Mouse (Mus musculus) gonadal fat pad, adult 2 months (tissue): ENCODE data around the gene Mbnl2. TPM values are rescaled to one million over a fixed set of nuclear protein-coding genes. Genes with fewer than 3 reads are reported as not detected.

ENCODE experiments used
- DNase-seq: peaks from one replicate; pipeline ENCODE4 v3.0.0-alpha.2; 2012; ENCODE audit warnings: low read depth
- polyA plus RNA-seq: library from polyadenylated mRNA; depleted of rRNA; stranded (reverse); fragments of >200 nt; gene quantifications from 2 replicates; pipeline ENCODE4 v1.2.3, GENCODE M21; 2012

Gene Mbnl2
- polyA plus RNA-seq, 1 experiment: 86.9 TPM

DNA sequence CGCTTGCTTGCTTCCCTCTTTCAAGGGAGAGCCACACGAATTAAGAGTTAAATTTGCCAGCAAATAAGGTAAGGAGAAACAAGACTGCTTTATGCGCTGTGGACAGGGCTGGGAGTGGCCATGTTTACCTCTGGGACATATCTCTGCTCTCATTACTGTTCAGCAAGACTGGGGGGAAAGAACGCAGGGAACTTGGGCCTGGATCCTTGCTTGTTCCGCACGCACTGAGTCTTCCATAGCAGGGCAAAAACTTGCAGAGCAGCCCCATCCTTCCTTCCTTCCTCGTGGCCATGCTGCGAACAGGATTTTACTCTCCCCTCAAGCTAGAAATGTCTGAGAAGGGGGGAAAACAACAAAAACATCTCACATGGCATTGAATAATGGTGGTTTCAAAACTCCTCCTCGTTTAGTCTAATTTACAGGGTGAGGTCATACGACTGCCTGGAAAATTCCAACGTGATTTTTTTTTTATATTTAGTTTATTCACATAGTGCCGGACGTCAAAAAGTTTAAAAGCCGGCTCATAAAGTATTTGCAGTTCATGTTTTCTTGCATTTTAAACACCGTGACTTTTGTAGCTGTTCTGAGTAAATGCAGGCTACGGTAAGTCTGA is 21.8 kb downstream of the Mbnl2 start:
- no peak for DNase-seq

DNA sequence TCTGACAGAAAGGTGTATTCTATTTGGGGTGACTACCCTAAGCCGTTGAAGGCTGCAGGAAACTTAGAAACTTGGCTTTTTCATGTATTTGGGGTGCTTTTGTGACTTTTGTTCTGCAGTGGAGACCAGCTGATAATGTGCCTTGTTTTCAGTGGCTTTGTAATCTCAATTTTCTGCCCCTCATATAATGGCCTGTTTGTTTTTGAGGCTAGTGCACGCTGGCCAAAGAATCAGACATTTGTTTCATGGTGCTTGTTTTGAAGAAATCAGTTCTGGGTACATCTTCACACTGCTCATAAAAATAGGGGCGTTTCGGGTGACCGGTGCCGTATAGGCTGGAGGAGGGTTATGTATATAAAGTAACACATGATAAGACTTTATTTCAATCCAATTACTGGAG is 22.4 kb downstream of the Mbnl2 start:
- no peak for DNase-seq

DNA sequence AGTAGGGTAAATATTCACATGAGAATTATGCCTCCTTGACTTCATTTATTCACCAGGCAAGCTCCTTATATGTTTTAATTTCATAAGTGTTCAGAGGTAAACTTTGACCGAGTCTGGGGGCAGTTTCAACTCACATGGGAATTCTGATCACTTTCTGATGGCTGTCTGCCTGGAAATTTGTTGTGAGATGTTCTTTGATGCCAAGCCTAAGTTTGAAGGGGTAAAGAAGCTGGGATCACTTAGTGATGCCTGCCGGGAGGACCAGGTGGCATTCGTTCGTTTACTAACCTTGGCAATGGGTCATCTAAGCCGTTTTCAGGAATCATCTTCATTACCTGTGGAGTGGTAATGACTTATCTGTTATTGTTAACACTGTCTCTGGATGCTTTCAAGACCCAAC is 23.0 kb downstream of the Mbnl2 start:
- DNase-seq: no peak

DNA sequence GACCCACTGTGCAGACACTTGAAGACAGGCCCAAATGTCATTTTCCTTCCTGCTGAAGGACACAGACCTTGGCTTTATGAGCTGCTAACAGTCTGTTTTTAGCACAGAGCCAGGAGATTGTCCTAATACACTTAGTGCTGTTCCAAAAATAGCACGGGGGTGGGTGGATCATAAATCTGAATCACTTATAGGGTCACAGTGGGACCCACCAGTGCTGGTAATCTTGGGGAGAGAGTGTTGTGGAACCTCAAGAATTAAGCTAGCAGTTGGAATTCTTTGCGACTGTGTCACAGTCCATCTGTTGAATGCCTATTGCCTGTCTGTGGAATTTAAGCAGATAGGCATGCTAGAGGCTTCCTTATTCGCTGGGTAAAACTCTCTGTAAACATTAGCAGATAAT is 24.2 kb downstream of the Mbnl2 start:
- DNase-seq: no peak

DNA sequence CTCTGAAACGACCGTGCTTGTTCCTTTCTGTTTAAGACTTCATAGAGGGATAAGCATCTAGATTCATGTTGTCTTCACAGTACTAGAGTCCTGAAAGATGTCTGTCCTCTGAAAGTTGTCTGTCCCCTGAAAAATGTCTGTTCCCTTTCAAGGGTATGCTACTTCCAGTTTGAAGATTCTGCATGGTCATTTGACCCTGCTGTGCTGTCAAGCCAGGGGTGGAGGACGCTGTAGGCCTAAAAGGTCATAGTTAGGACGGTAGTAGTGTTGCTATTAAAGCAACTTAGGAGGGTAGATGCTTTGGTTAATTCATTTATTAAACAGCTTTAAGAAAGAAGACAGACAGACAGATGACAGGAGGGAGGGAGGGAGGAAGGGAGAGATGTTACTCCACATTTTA is 24.7 kb downstream of the Mbnl2 start:
- DNase-seq: no peak

DNA sequence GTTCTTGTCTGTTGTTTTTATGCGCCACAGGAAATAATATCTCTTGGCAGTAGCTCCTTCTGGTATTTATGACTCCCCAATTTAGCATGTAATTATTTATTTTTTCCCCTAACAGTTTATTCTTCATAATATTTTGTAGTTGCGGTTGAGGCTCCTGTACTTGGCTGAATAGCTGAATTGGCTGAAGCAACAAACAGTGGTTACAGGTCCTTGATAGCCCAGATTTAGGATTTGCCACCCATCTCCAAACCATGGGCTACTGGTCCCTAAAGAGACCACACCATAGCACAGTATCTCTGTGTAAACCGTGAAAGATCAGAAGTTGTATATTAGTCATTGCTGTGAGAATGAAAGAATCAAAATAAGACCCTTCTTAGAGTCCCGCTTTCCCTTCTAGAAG is 25.3 kb downstream of the Mbnl2 start:
- DNase-seq: no peak

DNA sequence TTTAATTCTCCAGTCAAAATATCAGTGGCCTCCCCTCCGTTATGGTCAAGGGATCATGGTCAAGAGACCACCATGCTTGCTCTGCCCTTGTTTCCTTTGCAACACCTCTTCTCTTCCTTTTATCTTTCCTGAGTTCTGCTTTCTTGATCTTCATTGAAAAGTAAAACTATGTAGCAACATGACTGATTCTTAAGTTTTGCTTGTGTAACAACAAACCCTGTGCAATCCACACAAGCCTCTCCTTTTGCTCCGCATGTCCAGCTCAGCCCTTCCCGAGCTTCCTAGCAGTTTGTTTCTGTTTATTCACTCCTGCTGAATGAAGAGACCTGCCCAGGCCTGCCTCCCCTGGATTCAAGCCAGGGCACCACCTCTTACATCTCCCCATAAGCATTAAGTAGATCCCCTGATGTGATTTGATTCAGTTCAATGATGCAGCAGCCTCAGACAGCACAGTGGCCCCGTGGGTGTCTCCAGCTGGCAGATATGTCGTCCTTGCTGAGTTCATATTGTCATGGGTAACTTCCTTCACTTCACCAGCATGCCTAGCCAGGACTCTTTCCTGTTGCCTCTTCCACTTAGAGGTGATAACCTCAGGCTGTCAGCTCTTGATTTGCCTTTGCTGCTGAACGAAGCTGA is 27.6 kb downstream of the Mbnl2 start:
- no peak for DNase-seq

DNA sequence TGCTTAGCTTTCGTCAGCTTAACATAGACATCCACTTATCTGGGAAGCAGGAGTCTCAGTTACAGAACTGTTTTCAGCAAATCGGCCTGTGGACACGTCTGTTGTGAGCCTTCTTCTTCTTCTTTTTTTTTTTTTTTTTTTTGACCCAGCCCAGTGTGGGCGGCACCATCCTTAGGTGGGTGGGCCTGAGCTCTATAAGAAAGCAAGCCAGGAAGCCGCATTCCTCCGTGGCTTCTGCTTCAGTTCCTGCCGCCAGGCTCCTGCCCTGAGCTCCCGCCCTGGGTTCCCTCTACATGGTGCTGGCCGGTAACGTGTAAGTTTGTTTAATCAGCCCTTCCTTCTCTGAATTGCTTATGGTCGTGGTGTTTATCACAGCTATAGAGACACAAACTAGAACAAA is 30.8 kb downstream of the Mbnl2 start:
- no peak for DNase-seq

DNA sequence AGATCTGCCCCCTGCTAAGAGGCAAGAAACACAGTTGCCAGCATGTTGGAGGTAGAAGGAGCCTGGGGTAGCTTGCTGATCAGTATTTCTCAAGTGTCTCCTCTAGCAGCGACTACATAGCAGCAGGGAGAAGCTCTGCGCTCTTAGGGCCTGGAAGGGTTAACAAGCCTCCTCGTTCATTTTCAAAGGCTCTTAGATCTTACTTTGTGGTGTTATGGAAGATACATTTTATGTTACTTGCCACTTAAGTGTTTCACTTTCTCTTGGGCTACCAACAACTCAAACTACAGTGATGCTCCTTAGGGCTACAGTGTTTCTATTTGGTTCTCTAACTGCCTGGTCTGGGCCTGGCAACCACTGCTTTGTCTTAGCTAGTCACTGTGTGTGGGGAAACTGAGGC is 31.9 kb downstream of the Mbnl2 start:
- no peak for DNase-seq

DNA sequence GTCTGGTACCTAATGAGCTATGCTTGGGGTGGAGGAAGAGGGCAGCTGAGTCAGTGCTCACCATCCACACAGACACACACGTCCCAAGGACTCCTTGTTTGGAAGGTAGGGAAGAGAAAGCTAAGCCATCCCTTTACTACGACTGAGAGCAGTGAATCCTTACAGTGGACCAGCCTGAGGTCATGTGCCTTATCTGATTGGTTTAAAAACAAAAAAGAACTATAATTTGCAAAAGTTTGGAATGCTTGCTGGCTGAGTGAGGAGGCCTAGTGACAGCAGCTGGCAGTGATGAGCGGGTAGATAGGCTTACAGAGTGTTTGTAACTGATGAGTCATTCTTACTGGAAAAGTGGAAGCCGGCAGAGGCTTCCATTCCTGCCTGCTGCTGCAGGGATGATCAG is 32.5 kb downstream of the Mbnl2 start:
- DNase-seq: no peak

DNA sequence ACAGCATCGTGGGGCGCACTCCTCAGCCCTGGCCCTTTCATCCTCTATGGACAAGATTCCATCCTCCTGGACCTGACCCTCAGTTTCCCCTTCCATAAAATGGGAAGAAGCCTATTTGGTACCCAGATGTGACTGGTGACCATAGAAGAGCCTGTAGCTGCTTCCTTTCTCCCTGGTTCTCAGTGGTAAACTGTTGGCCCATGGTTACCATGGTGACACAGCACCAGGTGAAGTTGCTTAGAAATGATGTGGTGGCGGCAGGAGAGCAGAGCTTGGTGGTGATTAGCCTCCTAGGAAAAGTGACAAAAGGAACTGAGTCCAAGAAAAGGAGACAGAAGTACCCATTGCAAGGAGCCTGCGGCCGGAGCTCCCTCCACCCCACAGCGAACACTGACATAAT is 34.2 kb downstream of the Mbnl2 start:
- DNase-seq: no peak

DNA sequence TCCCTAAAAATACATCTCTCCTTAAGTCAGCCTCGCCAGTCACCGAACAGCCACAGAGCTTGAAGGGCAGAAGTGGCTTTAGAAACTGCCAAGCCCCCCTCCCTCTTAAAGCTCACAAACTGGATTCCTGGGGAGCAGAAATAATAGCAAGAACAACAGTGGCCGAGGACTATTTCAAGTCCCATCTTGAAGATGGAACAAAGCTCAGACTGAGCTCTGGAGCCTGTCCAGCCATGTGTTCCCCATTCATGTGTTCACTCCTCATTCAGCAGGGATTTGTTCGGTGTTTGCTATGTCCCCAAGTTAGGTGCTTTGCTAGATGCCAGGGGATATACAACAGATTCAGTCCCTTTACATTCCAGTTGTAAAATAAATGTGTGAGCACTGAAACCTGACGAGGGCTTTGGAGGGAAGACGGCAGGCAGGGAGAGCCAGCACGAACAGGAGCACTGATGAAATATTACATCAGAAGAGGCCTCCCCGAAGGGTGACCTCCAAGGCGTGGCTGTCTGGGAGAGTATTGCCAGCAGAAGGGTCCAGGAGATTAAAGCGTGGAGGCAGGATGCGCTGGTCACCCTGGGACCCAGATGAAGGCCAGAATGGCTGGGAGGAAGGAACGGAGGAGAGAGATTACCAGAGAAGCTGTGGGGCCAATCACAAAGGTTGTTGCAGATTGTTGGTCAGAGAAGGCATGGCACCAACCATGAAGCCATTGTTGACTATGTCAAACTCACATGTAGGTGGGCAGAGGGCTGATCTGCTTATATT is 36.0 kb downstream of the Mbnl2 start:
- DNase-seq: no peak

DNA sequence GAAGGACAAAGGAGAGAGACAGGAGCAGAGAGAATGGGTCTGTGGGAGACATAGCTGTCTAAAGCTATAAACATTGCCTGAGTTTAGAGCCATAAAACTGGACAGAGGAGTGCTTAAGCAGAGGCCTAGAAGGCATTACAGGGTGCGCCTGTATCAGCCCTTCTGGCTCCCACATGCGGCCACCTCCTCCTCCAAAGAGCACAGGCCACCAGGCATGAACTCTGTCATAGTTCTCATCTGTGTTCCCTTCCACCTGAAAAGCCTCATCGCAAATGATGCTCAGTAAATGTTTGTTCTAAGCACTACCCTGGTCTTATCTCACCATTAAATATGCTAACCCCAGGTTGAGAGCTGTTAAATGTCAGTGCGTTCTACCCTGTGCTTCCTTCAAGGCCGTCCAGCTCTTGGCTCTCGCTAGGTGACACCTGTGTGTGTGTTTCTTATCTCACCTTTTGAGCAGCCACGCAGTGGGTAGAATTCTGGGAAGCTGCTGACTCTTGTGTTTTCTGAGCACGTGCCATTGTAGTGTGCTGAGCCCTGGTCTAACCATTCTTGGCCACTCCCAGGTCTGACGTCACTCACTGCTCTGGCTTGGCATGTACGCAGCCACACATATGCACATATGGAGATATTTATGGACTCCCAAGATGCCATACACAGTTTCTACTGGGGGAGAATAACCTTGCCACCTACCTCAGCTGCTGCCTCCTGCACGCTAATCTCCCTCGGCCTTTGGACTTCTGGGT is 37.4 kb downstream of the Mbnl2 start:
- DNase-seq: no peak

DNA sequence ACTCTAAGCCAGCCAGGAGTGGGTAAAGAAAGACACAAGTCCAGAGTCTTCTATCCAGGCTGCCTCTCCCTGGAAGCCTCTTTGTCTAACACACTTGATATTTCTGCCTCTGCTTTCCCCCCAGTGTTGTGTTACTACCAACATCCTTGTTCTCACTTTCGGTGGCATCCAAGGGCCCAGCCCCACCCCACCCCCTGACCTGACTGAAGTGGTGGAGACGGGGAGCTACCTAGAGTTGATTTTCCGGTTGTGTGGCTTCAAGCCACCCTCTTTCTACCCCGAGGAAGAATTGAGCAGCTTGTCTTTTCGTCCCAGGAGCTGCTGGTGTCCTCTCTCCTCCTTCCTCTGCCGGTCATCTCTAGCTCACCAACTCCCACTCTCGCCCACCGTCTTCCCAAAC is 38.0 kb downstream of the Mbnl2 start:
- no peak for DNase-seq

DNA sequence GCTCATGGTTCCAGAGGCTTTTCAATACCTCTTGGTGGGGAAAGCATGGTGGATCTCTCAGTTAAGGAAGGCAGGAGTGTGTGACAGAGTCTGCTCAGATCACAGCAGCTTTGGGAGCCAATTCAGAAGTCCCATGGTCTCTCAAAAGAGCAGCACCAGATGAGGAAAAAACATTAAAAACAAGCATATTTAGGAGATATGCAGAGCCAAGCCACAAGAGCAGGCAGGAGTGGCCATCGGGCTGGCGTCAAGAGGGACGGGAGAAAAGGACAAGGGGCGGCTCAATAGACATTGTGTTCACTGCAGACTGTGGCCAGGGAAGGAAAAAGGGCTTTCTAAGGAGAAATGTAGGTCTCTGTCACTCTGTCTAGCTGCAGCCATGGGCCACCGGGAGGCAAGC is 40.3 kb downstream of the Mbnl2 start:
- no peak for DNase-seq

DNA sequence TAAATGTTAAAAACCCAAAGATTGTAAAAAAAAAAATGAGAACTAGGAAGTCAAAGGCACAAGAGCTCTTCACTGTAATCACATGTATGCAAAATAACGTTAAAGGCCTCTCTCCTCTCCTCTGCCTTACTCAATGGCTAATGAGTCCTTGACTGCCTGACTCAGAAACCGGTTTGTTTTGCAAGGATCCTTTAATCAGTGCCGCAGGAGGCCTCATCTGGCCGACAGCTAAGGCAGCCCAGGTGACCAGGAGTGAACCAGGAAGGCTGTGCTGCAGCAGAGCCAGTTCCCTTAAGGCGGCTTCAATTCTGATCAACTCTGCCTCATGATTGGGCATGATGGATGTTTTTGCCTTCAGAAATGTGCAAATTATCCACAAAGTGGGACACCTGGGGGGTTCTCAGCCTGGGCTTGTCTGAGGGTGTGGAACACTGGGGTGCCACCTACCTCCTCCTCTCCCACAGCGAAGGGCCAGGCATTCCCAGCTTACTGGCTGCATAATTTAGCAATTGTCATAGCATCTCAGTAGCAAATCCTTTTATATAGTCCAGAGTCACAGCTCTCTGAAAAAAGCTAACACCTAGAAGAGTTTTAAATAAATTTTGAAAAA is 43.0 kb downstream of the Mbnl2 start:
- DNase-seq: peak; percentile 91

DNA sequence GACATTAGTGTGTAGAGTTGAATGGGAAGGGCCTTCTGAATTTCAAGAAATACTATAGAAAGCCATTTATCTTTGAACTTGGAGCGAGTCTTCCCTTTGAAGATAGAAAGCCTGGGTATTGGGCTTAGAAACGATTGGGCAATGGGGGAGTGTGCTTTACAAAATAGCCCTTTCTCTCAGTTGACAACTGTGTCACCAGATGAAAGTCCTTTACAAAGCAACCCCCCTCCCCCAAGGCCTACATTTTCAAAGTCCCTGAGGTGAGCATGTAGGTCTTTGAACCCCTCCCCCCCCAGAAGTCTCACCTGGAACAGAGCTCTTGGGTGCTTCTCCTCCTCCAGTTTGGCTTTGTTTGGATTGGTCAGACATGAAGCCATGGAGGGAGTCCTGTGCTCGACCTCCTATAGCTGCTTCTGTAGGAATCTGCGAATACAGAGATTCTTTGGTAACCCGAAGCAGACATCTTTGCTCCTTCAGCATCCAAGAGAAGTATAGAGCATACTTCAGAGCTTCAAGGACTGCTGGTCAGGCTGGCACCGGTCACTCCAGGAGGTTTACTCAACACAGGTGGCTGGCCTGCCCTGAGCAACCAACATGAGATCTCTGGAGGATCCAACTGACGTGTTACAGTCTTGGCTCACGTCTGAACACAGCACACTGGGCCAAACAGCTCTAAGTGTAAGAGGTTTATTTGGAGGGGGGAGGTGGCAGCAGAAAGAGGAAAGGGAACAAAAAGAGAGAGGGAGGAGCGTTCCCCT is 43.7 kb downstream of the Mbnl2 start:
- no peak for DNase-seq

DNA sequence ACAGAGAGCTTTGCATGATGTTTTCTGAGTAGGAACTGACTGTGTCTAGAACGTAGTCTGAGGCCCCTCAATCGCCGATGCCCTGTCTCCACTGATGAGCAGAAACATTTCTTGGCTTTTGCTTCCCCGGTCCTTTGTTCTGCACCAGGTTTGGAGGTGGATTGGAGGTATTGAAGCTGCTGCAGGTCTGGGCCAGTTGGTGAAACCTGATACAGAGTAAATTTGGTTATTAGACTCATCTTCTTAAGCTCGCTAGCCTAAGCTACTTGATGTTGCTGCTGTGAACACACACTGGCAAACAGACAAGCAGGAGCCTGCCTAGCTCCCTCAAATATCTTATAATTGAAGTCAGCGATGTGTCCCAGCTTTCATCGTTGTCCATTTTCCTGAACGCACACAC is 46.6 kb downstream of the Mbnl2 start:
- DNase-seq: no peak

DNA sequence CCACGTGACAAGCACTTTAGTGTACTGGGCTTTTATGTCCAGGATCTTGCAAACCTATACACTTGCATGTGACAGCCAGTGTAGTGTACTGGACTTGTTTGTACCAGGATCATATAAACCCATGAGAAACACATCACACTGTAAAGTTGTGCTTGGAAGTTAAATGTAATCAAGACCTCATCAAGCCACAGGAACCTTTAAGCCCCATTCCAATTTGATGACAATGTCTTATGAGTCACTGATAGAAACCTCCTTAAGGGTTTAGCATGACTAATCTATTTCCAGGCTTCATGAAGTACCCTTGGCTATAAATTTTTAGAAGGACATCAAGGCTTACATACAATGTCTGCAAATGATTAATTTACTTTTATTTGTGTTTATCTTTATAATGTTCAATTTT is 47.6 kb downstream of the Mbnl2 start:
- no peak for DNase-seq

DNA sequence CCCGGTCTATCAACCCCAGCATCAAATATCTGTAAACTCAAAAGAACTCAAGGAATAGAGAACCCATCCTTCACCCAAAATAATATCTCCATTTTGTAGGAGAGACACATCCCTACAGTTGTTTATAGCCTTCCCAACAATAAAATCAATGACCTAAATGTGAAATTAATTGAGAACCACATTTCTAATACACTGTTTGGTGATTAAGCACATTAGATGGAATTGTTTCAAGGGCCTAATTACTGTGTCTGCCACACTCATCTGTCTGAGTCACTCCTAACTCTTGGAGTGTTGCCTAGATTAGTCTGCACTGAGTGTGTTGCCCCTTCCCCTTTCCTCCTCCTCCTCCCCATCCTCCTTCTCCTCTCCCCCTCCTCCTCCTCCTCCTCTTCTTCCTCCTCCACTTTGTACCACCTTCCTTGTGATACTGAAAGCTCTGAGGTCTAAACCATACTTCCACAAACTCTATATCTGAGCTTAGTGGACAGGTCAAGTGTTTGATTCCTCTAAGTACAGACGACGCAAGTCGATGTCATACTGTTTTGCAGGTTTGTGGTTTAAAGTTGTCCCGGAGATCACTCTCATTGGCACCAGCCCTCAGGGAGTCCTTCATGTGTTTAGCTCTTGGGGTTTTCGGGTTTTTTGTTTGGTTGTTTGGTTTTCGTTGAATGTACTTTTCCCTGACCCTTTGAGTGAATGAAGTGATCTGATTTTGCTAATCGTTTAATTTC is 48.8 kb downstream of the Mbnl2 start:
- no peak for DNase-seq
